Mouse (Mus musculus): ENCODE measurements around the gene Swap70. TPM values are rescaled to one million over a fixed set of nuclear protein-coding genes. Genes with fewer than 3 reads are reported as not detected.
A peak's percentile ranks its signal among the peaks of the same experiment; 100 is the strongest.

Gene Swap70
- 10 to 100 TPM; 10.9 to 11.5 TPM for total RNA-seq (2021)

GRCm38 (mm10) chr7:110221586-110222481 is at the start of gene Swap70:
Gene Swap70, plus strand, starts transcription at chr7:110221711.
- intact Hi-C loops (cut with DNase I) = loop anchor here (5.0 kb wide), 2 partner anchors 40 to 60 kb away; no protein-coding TSS in a partner anchor
- DNase-seq (ENCODE audit: extremely low spot score in 1 of 2, low spot score in 2 of 2) = peak; percentile 75 to 92

DNA sequence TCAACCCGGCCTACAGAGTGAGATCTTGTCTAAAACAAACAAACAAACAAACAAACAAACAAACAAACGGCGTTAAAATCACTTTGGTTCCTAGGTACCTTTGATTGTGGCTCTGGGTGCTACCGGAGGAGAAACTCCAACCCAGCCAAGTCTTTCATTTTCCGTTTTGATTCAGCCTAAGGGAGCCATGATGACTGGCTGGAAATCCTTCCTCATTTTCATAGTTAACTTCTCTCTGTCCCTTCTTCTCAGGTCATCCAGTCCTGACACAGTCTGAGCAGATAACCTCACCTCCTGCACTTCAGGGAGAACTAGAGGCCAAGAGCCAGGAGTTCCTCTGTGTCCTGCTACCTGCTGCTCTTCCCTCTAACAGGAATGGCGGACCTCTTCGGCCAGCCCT is 42.3 kb upstream of the Swap70 start:
- intact Hi-C loops (cut with DNase I) = no loop called here
- DNase-seq (ENCODE audit: extremely low spot score in 1 of 2, low spot score in 2 of 2) = no peak

- DNase-seq (ENCODE audit: extremely low spot score in 1 of 2, low spot score in 2 of 2) = no peak
- intact Hi-C loops (cut with DNase I) = no loop called here
Measured at GRCm38 (mm10) chr7:110180613-110181012, 40.9 kb upstream of the Swap70 start.

GRCm38 (mm10) chr7:110181446-110181845 is 40.1 kb upstream of the Swap70 start:
- DNase-seq (ENCODE audit: extremely low spot score in 1 of 2, low spot score in 2 of 2) = no peak
- intact Hi-C loops (cut with DNase I) = no loop called here

DNA sequence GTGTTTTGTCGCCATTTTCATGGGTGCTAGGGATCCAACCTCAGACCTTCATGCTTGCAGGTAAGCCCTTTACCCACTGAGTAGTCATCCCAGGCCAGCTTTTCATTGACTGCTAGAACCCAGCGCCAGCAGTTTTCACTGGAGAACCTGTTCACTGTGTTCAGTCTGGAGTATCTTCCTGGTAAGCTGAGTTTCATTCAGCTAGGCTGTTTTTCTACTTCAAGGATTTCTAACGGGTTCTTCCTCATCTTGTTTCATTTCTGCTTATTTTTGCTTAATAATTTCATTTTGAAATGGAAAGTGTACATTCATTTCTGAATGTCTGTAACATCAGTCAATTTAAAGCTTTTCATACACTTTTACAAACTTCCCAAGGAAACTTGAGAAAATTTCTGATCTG is 36.9 kb upstream of the Swap70 start:
- intact Hi-C loops (cut with DNase I) = no loop called here
- no peak for DNase-seq (ENCODE audit: extremely low spot score in 1 of 2, low spot score in 2 of 2)

DNA sequence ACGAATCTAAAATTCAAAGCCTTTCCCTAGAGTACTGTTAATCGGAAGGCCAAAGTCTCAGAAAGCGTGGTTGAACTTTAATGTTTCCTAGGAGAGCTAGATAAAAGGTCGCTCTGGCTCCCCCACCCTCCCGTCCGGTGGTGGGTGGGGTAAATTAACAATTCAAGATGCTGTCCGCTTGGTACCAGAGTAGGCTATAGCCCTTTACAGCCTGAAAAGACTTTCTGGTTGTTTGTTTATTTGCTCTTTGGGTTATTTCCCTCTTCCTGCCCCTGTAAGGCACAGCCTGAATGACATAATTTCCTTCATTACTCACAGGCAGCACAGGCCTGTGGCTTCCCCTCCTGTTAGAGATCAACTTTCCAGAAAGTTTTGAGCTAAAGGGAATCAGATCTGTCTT is 31.6 kb upstream of the Swap70 start:
- peak in 1 of 2 experiments; percentile 33 for DNase-seq (ENCODE audit: extremely low spot score in 1 of 2, low spot score in 2 of 2)
- intact Hi-C loops (cut with DNase I) = no loop called here

- intact Hi-C loops (cut with DNase I) = no loop called here
Measured at GRCm38 (mm10) chr7:110193186-110193585, 28.3 kb upstream of the Swap70 start.

DNA sequence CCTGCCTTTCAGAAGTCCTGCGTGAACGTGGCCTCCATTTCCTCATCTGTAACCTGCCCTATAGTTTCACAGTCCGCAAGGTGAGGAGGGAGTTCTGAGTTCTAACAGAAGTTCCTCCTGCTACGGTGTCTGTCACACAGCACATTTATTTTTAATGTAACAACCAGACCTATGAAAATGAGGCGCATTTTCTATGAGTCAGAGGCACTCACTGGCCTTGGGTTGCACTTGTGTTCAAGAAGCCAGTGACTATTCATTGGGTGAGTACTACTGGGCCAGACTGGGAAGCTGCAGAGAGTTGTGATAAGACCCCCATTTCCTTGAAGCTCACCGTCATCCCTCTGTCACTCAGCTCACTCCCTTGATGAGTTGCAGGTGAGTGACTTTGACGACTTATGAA is 24.3 kb upstream of the Swap70 start:
- DNase-seq (ENCODE audit: extremely low spot score in 1 of 2, low spot score in 2 of 2) = no peak
- intact Hi-C loops (cut with DNase I) = no loop called here

More at GRCm38 (mm10) chr7:110193186-110193585, 28.3 kb upstream of the Swap70 start:
- no peak for DNase-seq (ENCODE audit: extremely low spot score in 1 of 2, low spot score in 2 of 2)

- intact Hi-C loops (cut with DNase I) = no loop called here
- no peak for DNase-seq (ENCODE audit: extremely low spot score in 1 of 2, low spot score in 2 of 2)
Measured at GRCm38 (mm10) chr7:110201933-110202332, 19.6 kb upstream of the Swap70 start.

- intact Hi-C loops (cut with DNase I) = no loop called here
- no peak for DNase-seq (ENCODE audit: extremely low spot score in 1 of 2, low spot score in 2 of 2)
Measured at GRCm38 (mm10) chr7:110204208-110204607, 17.3 kb upstream of the Swap70 start.

GRCm38 (mm10) chr7:110208341-110208740 is 13.2 kb upstream of the Swap70 start:
- DNase-seq (ENCODE audit: extremely low spot score in 1 of 2, low spot score in 2 of 2) = no peak
- intact Hi-C loops (cut with DNase I) = no loop called here

- DNase-seq (ENCODE audit: extremely low spot score in 1 of 2, low spot score in 2 of 2) = no peak
Measured at GRCm38 (mm10) chr7:110209422-110209821, 12.1 kb upstream of the Swap70 start.

GRCm38 (mm10) chr7:110211025-110211424 is 10.5 kb upstream of the Swap70 start:
- intact Hi-C loops (cut with DNase I) = no loop called here
- no peak for DNase-seq (ENCODE audit: extremely low spot score in 1 of 2, low spot score in 2 of 2)

More at GRCm38 (mm10) chr7:110209422-110209821, 12.1 kb upstream of the Swap70 start:
- intact Hi-C loops (cut with DNase I) = no loop called here

DNA sequence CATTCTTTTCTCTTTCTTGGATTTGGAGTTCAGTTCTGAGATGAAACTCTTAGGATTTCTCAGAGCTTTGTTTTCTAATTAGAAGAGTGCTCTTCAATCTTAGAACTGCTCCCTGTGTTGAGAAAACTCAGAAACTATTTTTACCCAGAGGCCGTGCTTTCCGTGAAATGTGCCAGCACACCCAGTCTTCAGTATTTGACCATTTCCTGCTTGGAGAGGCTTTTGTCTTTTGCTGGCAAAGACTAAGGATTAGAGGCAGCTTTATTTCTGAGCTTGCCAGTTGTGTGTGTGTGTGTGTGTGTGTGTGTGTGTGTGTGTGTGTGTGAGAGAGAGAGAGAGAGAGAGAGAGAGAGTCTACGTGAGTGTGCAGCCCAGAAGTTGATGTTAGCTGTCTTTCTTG is 6.6 kb upstream of the Swap70 start:
- intact Hi-C loops (cut with DNase I) = no loop called here
- no peak for DNase-seq (ENCODE audit: extremely low spot score in 1 of 2, low spot score in 2 of 2)

DNA sequence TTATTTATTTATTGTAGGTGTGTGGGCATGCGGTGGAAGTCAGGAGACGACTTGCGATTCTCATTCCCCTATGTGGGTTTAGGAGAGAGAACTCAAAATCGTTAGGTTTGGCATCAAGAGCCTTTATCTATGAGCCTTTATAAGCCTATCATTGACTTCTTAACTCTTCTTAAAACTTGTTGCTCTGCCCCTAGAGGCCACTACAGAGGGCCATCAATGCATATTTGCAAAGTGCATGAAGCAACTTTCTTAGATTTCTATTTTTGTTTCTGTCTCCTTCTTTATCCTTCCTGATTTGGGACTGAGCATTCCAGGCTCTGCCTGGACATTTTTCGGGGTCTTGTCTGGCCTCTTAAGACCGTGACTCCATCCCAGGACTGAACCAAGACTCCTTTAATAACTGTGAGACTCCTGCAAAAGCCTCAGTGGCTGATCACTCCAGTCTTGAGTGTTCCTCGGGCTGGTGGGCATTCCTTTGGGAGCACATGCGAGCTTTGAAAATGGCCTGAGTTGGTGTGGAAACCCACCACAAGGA is 393 bp upstream of the Swap70 start:
- DNase-seq (ENCODE audit: extremely low spot score in 1 of 2, low spot score in 2 of 2) = no peak
- intact Hi-C loops (cut with DNase I) = loop anchor here (5.0 kb wide), 2 partner anchors 41 to 59 kb away; no protein-coding TSS in a partner anchor

DNA sequence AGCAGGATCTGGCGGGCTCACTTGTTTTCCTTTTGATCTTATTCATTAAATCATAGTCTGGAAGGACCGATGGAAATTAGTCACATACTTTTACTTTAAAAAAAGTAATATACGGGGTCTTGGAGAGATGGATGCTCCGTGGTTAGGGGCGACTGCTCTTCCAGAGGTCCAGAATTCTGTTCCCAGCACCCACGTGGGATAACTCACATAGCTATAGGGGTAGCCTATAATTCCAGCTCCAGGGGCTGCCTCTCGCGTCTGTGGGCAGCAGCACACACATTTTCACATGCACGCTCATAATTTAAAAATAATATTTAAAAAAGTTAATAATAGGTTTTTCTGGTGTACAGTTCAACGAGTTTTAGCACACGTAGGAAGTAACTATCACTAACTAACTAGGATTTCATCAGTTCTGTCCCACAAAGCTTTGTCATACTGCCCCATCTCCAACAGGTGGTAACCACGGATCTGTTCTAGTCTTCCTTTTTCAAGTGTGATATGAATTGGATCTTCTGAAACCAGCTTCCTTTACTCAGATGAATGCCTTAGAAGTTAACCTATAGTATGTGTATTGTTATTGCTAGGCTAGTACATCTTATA is 1.2 kb downstream of the Swap70 start:
- intact Hi-C loops (cut with DNase I) = loop anchor here (5.0 kb wide), 2 partner anchors 40 to 60 kb away; no protein-coding TSS in a partner anchor
- no peak for DNase-seq (ENCODE audit: extremely low spot score in 1 of 2, low spot score in 2 of 2)

- intact Hi-C loops (cut with DNase I) = loop anchor here (5.0 kb wide), 2 partner anchors 38 to 62 kb away; no protein-coding TSS in a partner anchor
Measured at GRCm38 (mm10) chr7:110223727-110224510, 2.4 kb downstream of the Swap70 start.

DNA sequence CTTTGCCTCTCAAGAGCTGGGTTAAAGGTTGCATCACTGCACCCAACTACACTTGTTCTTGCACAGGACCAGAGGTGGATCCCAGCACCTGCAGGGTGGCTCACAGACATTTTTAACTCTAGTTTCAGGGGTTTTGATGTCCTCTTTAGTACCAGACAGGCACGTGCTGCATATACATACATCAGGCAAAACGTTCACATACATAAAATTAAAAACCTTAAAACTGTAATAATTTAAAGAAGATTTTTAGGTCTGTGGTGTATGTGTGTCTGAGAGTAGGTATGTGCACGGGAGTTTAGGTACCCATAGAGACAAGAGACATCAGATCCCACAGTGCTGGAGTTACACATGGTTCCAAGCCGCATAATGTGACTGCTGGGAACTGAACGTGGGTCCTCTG is 5.0 kb downstream of the Swap70 start:
- intact Hi-C loops (cut with DNase I) = no loop called here
- DNase-seq (ENCODE audit: extremely low spot score in 1 of 2, low spot score in 2 of 2) = no peak

More at GRCm38 (mm10) chr7:110223727-110224510, 2.4 kb downstream of the Swap70 start:
- no peak for DNase-seq (ENCODE audit: extremely low spot score in 1 of 2, low spot score in 2 of 2)

DNA sequence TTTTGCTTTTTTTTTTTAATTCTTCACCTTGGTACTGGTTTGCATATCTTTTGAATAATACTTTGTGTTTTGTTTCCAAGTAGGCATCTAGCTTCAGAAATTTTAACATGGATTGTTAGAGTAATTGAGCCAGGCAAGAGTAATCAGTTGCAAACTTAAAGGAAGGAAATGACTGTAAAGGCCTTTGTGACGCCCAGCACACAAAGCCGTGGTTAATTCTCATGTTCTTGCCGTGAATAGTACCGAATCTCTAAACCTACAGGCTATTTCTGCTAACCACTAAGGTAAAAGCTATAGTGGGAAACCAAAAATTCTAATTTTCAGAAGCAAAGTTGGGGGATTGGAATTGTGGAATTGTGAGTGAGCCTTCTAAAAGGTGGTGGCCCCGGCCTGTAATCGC is 8.5 kb downstream of the Swap70 start:
- no peak for DNase-seq (ENCODE audit: extremely low spot score in 1 of 2, low spot score in 2 of 2)
- intact Hi-C loops (cut with DNase I) = no loop called here
